Mouse (Mus musculus) adrenal gland, postnatal 25 days (tissue): ENCODE measurements around the gene Uxs1. TPM values are rescaled to one million over a fixed set of nuclear protein-coding genes. Genes with fewer than 3 reads are reported as not detected.

Experiments
- DNase-seq: peaks from one replicate; pipeline ENCODE4 v3.0.0; 2021; ENCODE audit warnings: mixed read lengths
- total RNA-seq: library from RNA; stranded (reverse); gene quantifications from 2 replicates; pipeline ENCODE4 v1.2.3, GENCODE M21; 2021

Gene Uxs1
- total RNA-seq, 1 experiment from 2014 or later: 56.1 TPM

- no peak for DNase-seq
Observed at GRCm38 (mm10) chr1:43722459-43722858, 105.1 kb downstream of the Uxs1 start.

DNA sequence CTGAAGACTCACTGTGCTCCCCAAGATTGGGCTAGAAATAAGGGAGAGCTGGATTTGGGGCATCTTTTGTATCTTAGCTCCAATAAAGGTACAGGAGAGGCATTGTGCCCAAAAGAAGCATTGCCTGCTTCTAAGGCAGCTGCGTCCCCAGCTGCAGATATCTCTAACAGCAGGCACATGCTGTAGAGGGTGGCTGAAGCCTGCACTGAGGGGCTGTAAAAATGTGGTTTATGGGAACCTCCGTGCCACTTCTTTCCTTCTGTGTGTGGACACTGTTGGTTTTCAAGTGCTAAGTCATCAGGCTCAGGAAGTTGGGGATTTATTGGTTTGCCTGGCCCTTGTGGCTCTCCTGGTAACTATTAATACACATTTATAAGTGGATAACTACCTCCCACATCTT lies 108.8 kb downstream of the Uxs1 start:
- DNase-seq: no peak

GRCm38 (mm10) chr1:43717967-43718366 lies 109.6 kb downstream of the Uxs1 start:
- peak; percentile 27 for DNase-seq

GRCm38 (mm10) chr1:43714841-43715240 lies 112.8 kb downstream of the Uxs1 start:
- DNase-seq: no peak

- DNase-seq: no peak
Observed at GRCm38 (mm10) chr1:43698577-43699000, 129.0 kb downstream of the Uxs1 start.

Other genes with a start within 250 kb of the Uxs1 start
- 145 and 150 TPM in 2 replicates for gene 1500015O10Rik, start 97.2 kb downstream of the Uxs1 start, total RNA-seq
- 50.7 and 57.8 TPM in 2 replicates for gene Tpp2, start 105.8 kb upstream of the Uxs1 start, total RNA-seq
- gene Mettl21c, start 192.2 kb upstream of the Uxs1 start, total RNA-seq: not detected in 2 replicates
- gene Gm8251, start 234.1 kb upstream of the Uxs1 start, total RNA-seq: 0.09 TPM in 1 of 2 replicates, not detected in the other